Comparison of ENCODE assay signal across 18 mouse cellular contexts in genomic region chr9:124480361-124480980, GRCm38 (mm10). TPM values are rescaled to one million over a fixed set of nuclear protein-coding genes. Genes with fewer than 3 reads are reported as not detected.
"Had no signal": no experiment of that assay in that cellular context is flagged by ENCODE, and none has a peak within 500 bp of the region (broad histone marks: within the 10 kb centered on the region; RNA-seq: fewer than 3 reads in every experiment).

No protein-coding gene starts in this region.

RNA-seq across cellular contexts. Expression of gene Gm21836, which starts 13.1 kb away (rescaled TPM):
- total RNA-seq: layer of hippocampus, adult 2 months; layer of hippocampus, postnatal 10 days; left cerebral cortex, postnatal 36 days; megakaryocyte, adult 5-6 weeks had no signal
- polyA plus RNA-seq: intestine, postnatal 0 days; kidney, postnatal 0 days; limb, embryonic 13.5 days; liver, embryonic 11.5 days; liver, embryonic 15.5 days; lung, postnatal 0 days; midbrain, embryonic 10.5 days; midbrain, embryonic 14.5 days; myocyte; neural tube, embryonic 11.5 days; neural tube, embryonic 15.5 days; small intestine, adult 2 months; stomach, embryonic 16.5 days; thymus, postnatal 0 days had no signal
